Mouse (Mus musculus): ENCODE results near the gene Syt13.

Syt13 gene

DNA sequence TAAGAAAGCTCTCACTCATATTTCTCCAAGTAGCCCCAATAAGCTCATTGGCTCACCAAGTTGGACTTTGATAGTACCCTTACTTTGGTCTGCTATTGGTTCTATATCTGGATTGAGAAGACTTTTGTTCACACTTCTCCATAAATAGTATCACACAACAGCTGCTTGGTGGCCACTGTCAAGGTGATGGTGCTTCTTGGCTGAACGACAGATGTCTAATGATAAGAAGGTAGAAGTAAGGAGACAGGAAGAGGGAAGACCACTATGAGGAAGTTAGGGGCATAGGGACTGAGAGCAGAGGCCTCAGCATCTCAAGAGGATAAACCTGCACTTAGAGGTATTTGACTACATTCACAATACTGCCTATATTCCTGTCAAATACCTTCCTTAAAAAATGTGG lies 49.4 kb downstream of the Syt13 start:
- DNase-seq (ENCODE audit: low read depth in 2 of 2, low spot score in 2 of 2): no peak

DNA sequence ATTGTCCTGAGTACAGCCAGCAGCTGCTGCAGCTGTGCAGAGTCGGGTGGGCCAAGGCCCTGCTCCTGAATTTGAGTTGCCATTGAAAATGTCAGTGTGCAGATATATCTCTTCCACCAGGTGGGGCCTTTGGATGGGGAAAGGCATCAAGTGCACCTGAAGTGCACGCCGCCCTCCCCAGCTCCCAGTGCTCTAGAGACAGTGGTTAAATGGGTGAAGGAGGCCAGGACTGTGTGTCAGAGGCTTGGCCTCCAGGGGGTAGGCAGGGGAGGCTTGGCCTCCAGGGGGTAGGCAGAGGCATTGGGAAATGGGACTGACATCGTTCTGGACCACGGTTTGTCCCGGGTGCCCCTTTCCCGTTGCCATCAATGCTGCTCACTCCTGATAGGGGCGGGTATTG lies 51.4 kb downstream of the Syt13 start:
- no peak for DNase-seq (ENCODE audit: low read depth in 2 of 2, low spot score in 2 of 2)

DNA sequence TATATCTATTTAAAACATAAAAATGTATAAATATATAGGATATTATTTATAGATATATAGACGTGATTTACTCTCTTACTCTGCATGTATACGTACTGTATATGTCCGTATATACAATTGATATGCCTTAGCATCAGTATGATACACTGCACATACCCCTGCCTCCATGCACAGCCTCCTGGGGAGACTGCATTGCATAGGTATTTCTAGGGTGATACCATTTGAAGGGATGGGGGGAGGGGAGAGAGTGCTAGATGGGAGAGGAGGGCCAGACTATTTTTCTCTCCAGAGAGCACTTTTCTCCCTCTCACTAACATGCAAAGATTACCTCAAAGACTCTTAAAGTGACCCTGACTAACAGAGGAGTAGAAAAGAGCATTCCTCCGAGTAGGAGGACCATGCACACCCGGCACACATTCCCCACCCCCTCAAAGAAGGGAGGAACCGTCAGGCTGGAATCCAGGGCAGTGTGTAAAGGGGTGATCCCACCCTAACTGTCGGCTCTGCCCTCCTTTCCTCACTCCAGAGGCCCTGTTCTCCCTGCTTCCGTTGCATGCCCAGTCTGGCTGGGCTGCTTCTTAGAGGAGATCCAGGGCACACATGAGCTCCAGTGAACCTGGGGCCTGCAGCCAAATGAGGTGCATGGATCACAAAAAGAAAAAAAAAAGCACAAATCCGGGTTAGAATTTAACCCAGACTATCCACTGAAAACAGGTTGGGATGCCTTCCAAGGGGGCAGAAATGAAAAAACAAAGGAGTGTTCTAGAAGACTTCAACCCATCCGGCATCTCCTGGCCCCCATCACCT lies 52.3 kb downstream of the Syt13 start:
- no peak for DNase-seq (ENCODE audit: low read depth in 2 of 2, low spot score in 2 of 2)

DNA sequence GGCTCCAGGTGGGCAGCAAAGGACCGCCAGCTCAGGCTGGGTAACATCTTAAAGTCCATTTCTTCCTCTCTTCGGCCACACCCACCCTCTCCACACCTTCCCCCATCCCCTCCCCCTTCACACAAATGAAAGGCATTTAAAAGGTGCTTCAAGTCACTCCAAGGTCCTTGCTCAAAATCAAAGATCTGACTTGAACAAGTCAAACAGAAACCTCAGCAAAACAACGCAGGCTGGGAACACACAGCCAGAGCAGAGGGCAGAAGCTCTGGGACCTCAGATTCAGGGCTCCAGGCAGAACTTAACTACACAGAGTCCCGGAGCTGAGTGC lies 52.9 kb downstream of the Syt13 start:
- no peak for DNase-seq (ENCODE audit: low read depth in 2 of 2, low spot score in 2 of 2)

DNA sequence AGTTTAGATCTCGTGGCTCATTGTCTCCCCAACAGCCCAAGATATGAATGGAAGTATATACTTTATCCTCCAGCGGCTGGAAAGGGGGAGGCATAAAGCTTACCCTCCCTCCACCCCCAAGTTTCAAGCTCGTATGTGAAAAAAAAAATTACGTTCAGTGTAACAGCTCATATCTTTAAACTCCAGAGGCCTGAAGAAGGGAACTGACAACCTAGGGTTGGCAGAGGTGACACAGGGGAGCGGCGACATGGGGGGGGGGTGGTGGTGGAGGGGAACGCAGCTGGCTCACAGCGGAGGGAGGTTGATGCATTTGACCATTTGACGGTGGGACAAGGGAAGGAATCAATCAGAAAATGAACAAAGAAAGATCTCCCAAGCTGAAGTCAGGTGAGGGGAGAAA lies 56.2 kb downstream of the Syt13 start:
- DNase-seq (ENCODE audit: low read depth in 2 of 2, low spot score in 2 of 2): no peak

DNA sequence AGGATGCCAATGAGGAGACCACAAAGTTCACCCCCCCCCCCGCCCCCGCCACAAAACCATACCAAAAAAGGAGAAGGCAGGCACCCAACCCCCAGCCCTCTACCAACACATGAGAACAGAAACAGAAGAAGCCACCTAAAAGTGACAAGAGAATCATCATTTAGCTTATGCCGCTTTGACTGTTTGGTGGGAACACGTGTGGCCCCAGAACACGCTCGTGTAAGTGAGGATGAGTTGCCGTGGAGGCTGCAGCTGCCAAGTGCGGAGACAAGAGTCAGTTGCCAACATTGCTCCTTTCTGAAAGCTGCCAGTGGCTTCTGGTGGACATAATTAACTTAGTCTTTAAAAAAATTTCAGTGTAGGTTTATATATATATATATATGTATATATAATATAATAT lies 56.6 kb downstream of the Syt13 start:
- no peak for DNase-seq (ENCODE audit: low read depth in 2 of 2, low spot score in 2 of 2)

DNA sequence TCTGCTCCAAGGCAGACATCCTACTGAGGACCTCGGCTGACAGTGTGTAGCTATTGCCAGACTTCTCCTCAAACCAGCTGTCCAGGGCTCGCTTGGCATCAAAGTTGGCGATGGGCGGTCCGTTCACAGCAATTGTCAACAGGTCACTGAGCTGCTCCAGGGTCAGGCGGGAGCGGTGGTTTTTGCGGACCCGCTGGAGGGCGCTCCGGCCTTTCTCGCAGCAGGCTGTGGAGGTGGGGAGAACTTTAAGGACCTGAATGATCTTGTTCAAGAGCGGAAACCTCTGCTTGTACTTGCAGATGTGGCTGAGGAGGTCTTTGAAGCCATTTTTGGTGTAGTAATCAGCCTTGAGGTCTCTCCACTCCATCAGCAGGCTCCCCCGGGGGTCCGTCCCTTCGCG lies 57.2 kb downstream of the Syt13 start:
- DNase-seq (ENCODE audit: low read depth in 2 of 2, low spot score in 2 of 2): no peak

DNA sequence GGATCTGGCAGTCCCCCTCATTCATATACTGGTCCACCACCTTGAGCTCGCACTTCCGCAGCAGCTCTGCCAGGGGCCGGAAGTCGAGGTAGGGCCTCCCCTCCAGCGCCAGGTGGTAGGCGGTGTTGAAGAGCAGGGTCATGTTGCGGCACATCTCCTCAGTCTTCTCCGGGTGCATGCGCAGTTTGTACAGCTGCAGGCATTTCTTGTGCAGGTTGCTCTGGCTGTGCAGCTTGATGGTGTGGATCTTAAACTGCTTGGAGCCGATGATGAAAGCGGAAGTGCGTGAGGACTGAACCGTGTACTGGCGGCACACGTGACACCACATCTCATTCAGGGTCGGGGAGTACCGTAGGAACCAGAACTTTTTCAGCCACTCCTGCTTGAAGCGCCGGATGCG lies 58.7 kb downstream of the Syt13 start:
- no peak for DNase-seq (ENCODE audit: low read depth in 2 of 2, low spot score in 2 of 2)

DNA sequence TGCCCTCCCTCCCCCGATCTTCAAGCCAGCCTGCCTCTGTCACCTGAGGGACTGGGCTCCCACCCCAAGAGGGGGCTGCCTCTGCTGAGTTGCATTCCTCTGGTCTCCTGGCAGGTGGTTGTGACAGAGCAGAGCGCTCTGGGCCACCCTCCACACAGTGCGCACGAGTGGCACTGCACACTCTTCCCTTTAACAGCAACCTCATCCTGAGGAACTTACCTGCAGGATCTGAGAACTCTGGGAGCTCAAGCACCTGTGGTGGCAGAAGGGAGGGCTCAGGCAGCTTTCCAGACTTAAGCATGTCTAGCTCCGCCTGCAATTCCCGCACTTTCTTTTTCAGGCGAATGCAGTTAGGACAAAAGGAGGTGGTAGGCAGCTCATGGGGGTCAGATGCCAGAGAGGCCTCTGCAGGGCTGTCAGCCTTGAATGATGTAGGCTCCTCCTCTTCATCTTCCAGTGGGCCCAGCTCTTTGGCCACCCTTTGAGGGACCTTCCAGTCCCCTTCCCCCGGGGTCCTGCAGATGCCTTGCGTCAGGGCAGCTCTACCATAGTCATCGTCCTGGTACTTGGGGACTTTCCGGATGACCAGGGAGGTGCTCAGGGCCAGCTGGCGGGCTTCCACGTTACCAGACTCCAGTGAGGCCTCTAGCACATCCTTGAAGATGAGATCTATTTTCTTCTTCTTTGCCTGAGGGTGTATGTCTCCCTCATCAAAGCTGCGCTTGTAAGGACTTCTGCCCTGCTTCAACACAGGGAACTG lies 60.3 kb downstream of the Syt13 start:
- no peak for DNase-seq (ENCODE audit: low read depth in 2 of 2, low spot score in 2 of 2)

DNA sequence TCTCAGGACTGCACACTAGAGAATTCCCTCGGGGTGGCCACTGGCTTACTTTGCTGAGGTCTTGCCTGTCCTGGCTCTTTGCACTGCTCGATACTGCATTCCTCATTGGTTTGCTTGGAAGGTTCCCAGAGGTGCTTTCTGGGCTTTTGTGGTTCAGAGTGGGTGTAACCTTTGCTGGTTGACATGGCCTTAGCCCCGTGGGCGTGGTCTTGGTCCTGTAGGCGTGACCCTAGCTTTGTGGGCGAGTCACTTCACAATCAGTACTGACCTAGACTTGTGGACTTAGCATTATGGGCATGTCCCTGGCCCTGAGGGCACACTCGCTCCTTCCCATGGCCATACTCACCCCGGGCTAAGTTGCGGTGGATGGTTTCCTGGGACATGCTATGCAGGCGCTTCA lies 65.3 kb downstream of the Syt13 start:
- no peak for DNase-seq (ENCODE audit: low read depth in 2 of 2, low spot score in 2 of 2)

DNA sequence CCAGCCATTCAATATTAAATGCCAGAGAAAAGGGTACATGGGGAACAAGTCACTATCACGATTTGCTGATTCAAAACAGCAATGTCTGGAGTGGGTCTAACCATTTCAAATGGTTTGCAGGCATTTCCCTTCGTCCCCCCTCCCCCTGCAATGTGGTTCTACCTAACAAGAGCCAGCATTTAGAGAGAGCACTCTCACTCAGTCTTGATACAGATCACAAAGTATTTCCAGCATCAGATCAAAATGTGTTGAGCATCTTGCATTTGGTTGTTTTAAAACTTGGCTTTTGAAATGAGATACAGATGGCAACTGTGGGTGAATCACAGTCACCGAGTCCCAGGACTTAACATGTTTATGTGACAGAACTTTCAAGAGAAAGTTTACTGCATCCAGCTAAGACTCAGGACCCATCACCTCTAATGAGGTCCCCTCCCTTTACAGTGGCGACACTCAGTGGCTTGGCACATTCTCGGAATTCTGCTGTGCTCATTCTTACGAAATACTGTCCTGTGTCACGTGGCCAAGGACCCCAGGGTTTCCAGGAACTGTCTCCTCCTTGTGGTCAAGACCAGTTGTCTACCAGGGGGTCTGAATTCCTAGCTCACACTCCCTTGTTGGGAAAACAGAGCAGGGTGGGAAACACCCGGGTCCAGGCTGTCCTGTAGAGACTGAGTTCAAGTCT lies 67.8 kb downstream of the Syt13 start:
- no peak for DNase-seq (ENCODE audit: low read depth in 2 of 2, low spot score in 2 of 2)

DNA sequence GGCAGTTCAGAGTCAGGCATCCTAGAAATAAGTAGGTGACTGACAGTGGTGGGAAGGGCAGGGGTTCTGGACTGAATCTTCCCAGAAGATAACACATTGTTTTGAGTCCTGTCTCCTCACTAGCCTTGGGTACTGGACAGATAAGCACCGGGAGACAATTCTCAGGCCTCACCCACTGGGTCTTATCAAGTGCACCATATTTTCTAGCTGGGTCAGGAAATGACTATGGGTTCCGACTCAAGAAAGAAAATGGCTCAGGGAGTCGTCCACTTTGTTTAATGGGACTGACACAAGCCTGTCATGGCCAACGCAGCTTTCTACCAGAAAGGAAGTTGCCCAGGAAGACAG lies 68.3 kb downstream of the Syt13 start:
- DNase-seq (ENCODE audit: low read depth in 2 of 2, low spot score in 2 of 2): no peak

DNA sequence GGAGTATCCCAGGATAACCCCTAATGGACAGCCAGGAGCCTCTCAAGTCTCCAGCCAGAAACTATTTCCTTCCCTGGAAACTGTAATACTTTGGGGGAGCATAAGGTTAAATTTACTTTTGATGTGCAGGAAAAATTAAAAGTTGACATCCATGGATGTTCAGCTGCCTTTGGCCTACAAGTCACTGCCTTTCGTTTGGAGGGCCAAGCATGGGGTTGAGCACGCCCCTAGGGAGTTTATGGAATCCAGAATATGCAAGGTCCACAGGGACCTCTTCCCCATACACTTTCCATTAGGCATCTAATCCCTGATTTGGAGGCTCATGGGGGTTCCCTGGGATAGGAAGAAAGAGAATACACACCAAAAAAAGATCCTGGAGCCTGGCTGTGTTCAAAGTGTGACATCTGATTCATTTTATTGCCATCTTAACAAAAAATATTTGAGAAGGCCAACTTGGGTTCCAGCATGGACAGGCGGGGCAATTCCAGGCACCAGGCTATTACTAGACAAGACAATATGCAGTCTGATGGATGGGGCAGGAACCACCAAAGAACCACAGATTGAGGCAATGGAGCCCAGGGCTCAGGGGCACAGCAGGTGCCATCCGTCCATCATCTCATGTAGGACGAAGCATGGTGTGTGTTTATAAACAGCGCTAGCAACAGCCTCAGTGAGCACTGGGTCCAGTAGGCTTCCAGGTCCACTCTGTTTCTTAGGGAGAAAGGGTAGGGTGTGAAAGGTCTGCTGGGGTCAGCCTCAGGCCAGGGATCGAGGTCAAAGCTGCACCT lies 69.6 kb downstream of the Syt13 start:
- no peak for DNase-seq (ENCODE audit: low read depth in 2 of 2, low spot score in 2 of 2)

DNA sequence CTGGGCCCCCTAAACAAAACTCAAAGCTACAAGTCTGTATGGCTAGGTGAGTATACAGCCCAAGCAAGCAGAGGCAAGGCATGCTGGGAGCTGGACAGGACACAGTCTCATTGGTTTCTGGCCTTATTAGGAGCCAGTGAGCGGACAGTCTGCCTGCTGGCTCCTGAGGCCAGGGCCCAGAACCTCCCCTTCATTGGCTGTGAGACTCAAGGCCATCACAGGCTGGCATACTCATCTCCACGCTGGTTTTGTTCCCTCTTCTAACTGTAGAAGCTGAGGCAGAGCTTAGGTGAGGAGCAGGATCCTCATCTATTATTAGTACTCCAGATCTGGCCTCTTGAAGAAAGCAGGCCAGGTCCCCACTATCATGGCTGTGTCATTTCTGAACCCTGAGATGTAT lies 70.3 kb downstream of the Syt13 start:
- DNase-seq (ENCODE audit: low read depth in 2 of 2, low spot score in 2 of 2): no peak

DNA sequence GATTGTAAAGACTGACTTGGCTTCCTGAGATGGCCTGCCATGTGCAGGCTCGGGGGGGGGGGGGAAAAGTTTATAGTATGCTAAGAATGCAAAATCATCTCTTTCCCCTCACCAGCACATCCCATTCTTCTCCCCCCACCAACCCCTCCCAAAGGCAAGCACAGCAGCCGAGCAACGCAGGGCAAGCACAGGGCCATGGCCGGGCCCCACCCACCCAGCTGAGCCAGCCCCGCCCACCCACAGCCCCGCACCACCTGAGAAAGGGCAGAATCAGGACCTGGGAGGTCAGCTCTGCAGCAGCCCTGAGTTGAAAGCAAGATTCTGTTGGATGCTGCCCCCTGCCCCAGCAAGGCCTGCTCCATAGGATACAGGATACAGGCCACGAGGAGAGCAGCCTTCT lies 70.7 kb downstream of the Syt13 start:
- DNase-seq (ENCODE audit: low read depth in 2 of 2, low spot score in 2 of 2): no peak

DNA sequence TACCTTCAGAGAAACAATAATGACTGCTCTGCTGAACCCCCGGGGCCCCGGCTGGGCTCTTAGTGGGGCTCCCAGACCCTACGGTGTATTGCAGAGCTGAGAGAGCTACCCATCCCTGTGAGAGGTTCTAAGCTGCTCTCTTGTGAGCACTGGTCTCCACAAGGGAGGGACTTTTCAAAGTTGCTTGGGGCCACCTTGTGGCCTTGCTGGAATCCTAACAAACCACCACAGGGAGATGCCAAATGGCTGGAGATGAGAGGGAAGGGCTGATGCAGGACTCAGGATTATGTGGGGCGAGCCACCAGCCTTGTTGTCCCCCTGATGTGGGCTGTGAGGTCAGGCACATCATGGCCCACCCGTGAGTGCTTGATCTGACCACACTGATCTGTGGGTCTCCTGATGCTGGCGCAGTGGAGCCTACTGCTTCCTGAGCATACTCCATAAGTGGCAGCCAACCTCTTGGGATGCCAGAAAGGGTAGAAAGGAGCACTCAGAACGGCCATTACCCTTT lies 72.3 kb downstream of the Syt13 start:
- DNase-seq (ENCODE audit: low read depth in 2 of 2, low spot score in 2 of 2): no peak

DNA sequence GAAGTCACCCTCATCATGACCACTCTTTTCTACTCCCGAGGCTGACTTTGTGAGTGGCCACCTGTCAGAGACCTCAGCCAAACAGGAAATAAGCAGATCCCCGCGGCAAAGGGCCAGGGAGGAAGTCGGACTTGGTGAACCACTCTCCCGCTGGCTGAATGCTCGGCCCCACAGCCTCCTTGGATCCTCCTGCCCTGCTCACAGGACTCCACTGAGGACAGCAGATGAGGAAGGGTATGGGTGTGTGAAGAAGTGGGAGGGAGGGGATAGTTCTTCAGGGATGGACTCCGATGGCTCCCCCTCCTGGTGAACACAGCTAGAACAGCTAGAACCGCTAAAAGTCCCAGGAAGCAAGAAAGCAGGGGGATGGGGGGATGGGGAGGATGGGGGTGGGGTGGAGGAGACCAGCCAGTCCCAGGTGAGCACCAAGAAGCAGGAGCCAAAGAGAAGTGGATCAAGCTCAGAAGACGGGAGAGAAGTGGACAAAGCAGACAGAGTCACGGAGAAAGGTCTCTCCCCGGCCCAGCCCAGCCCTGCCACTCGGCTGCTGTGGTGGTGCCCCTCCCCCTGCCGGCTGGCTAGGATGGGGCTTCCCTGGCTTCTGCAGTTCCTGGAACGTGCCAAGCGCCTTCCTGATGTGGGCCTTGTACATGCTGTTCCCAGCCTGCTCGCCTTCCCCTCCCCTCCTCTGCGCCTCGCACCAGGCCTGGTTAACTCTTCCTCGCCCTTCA lies 73.2 kb downstream of the Syt13 start:
- DNase-seq (ENCODE audit: low read depth in 2 of 2, low spot score in 2 of 2): no peak

DNA sequence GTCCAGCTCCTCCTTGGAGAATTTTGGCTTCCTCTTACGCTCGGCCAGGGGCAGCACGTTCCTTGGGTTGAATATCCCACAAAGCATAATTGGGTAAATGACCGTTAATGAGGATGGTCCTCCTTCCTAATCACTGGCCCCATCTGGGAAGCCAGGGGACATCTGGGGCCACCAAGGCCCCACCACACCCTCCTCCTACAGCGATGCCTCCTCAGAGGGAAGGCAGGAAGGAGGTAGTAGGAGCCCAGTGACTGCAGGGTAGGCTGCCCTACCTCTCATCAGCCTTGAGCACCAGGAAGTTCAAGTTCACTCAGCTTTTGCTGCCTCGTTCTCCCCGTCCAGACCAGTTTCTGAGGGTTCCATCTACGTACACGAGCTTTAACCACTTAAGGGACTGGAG lies 74.7 kb downstream of the Syt13 start:
- no peak for DNase-seq (ENCODE audit: low read depth in 2 of 2, low spot score in 2 of 2)

DNA sequence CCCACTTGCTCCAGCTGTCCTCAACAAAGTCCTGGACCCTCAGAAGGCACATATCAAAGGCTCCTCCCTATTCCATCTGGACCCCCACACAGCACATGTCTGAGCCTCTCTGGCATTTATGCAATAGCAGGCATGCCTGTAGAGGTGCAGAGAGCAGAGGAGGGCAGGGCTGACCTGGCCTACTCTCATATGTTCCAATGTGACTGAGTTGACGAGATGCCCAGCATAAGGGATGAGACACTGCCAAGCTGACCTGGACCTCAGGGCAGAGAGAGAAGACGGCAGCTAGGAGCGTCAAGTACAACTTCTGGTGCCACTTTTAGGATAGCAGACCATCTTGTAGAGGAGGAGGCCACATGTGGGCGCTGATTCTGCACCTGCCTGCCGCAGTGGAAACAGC lies 77.1 kb downstream of the Syt13 start:
- DNase-seq (ENCODE audit: low read depth in 2 of 2, low spot score in 2 of 2): no peak

DNA sequence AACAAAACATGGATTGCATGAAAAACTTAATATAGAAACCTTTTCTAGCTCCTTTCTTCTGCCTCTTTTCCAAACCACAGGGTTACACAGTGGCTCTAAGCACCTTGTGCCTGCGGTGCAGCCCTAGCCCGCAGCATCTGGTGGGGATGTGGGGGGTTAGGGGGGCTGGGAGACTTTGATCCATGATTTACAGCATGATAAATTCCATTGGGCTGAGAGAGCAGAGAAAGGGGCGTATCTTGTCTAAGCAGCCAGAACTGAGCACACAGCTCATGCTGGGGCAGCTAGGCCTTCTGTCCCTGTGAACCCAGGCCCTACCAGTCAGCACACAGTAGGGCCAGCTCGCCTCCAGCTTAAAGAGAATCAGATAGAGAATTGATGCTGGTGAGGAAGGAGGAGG lies 90.1 kb downstream of the Syt13 start:
- no peak for DNase-seq (ENCODE audit: low read depth in 2 of 2, low spot score in 2 of 2)
